Mouse (Mus musculus): ENCODE measurements around the gene Pilrb2.
"Not testable (repeated sequence)": the region's sequence is repeated elsewhere in the genome, so short reads cannot be mapped to it uniquely, and the experiment has no call there.

- TF ChIP-seq CTCF, EP300 (IDR thresholded peaks at IDR 0.05): not testable (repeated sequence)
Measured at GRCm38 (mm10) chr5:137854907-137855306, 16.7 kb downstream of the Pilrb2 start.
